Mouse (Mus musculus): ENCODE data around the gene Rfc4. TPM values are rescaled to one million over a fixed set of nuclear protein-coding genes. Genes with fewer than 3 reads are reported as not detected.
"Not testable (repeated sequence)": the region's sequence is repeated elsewhere in the genome, so short reads cannot be mapped to it uniquely, and the experiment has no call there.

Rfc4 gene
- polyA plus RNA-seq, 1 experiment from 2014 or later: 86.0 TPM

- not testable (repeated sequence) for H3K36me3 ChIP-seq; H3K4me2 ChIP-seq (replicated peaks); H3K9me3 ChIP-seq (replicated peaks); H3K4me3 ChIP-seq (replicated peaks); H3K9ac ChIP-seq; ATAC-seq (ENCODE audit: insufficient number of reproducible peaks, low FRiP score, low TSS enrichment, low read depth); H3K4me1 ChIP-seq; H3K27me3 ChIP-seq; H3K27ac ChIP-seq (replicated peaks)
- WGBS: 78% methylated on average over 6 of the region's 6 CpGs
Measured at GRCm38 (mm10) chr16:23077516-23077915, 50.0 kb downstream of the Rfc4 start.

Small RNAs within 50 kb of the gene (microRNA-seq; reads per million reads assigned to microRNA genes)
- not detected for gene Gm49346 (ENCODE audit: borderline number of aligned reads)

Other genes with a start within 250 kb of the Rfc4 start
- gene Ahsg, start 236.5 kb downstream of the Rfc4 start, polyA plus RNA-seq (2015; fragmentation: Nextera tagmentation; extraction: Ambion mirVana): 0.49 TPM in 1 of 2 replicates, not detected in the other
- gene Fetub, start 209.4 kb downstream of the Rfc4 start, polyA plus RNA-seq (2015; fragmentation: Nextera tagmentation; extraction: Ambion mirVana): 5.5 and 5.8 TPM in 2 replicates
- gene Hrg, start 176.7 kb downstream of the Rfc4 start, polyA plus RNA-seq (2015; fragmentation: Nextera tagmentation; extraction: Ambion mirVana): 0.12 and 0.18 TPM in 2 replicates
- gene Kng2, start 98.3 kb downstream of the Rfc4 start, polyA plus RNA-seq (2015; fragmentation: Nextera tagmentation; extraction: Ambion mirVana): 0.83 and 0.98 TPM in 2 replicates
- gene Kng1, start 69.9 kb downstream of the Rfc4 start, polyA plus RNA-seq (2015; fragmentation: Nextera tagmentation; extraction: Ambion mirVana): 0.08 and 0.17 TPM in 2 replicates
- gene Eif4a2, start 20.3 kb downstream of the Rfc4 start, polyA plus RNA-seq (2015; fragmentation: Nextera tagmentation; extraction: Ambion mirVana): 231 and 236 TPM in 2 replicates
- 0.13 and 0.25 TPM in 2 replicates for gene Adipoq, start 18.8 kb upstream of the Rfc4 start, polyA plus RNA-seq (2015; fragmentation: Nextera tagmentation; extraction: Ambion mirVana)
- gene St6gal1, start 97.0 kb upstream of the Rfc4 start, polyA plus RNA-seq (2015; fragmentation: Nextera tagmentation; extraction: Ambion mirVana): 13.5 and 16.5 TPM in 2 replicates

All from embryonic facial prominence, embryonic 15.5 days (tissue).